Mouse (Mus musculus) ovary, postnatal 14 days (tissue): ENCODE measurements around the gene Prox1.

Experiments
- DNase-seq: peaks from one replicate; pipeline ENCODE4 v3.0.0; 2022; ENCODE audit warnings: low spot score

Prox1 gene

GRCm38 (mm10) chr1:190169911-190170818, at the start of gene Prox1:
Prox1 (minus strand) TSS chr1:190170714.
- DNase-seq, result no peak

GRCm38 (mm10) chr1:190216621-190217020, 46.1 kb upstream of the Prox1 start:
- no peak for DNase-seq

DNA sequence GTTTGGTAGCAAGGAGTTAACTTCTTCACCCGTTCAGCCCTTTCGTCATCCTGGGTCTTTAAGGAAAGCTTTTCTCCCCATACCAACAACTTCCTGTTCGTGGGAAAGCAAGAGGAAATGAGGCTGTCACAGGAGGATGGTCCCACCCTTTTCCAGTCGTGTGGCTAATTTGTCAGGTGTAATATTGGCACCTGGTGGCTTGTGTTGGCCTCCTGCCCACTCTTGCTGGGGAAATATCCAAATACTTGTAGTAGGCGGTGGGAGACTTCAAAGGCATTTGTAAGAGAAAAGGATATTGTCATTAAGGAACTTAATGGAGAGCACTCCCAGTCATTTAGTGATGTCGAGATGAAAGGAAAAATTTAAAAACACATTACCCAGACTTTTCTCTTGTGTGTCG, 44.1 kb upstream of the Prox1 start:
- DNase-seq, result peak; percentile 3

DNA sequence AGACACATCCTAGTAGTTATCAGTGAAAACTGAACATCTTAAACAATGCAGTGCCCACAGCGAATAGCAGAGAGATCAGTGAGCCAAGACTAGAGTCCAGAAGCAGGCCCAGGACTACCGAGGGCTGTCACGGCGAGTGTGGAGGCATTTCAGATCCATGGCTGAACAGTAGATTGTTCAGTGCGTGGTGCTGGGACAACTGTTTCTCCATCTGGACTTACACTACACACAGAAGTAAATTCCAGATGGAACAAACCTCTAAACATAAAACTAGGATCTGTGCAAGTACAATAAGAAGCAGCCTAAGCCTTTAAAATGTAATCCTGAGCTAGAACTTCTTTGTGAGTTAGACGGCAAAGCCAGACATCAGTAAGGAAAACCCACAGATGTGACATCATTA, 42.7 kb upstream of the Prox1 start:
- no peak for DNase-seq

DNA sequence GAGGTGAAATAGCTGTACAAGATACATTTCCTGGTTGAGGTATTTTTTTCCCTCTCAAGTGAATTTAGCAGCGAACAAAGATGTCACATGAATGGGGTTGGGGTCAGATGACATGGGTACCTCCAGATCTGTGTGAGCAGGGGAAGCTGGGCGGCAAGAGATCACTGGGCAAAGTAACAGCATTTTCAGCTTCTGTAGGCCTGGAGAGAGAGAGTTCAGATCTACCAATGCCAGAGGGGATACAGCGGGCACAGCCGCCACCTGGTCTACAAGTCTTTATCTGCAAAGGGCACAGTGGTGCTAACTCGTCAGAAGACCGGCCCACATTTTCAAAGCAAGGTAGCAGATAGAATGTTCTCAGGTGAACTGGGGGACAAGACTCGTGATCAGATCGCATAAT, 36.7 kb upstream of the Prox1 start:
- no peak for DNase-seq

DNA sequence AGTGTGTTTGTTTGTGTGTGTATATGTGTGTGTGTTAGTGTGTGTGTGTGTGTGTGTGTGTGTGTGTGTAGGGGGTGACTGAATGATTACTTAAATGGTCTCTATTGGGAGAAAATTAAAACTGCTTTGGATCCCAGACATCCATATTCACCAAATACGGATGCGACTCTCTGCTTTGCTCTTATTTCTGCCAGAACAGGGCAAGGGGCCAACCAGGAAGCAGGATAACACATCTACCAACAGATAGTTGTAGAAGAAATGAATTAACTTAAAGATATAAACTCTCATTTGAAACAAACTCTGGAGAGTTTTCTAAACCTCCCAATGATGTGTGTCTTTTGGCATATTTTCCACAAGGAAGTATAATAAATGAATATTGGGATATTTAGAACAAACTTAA, 35.2 kb upstream of the Prox1 start:
- DNase-seq, result no peak

DNA sequence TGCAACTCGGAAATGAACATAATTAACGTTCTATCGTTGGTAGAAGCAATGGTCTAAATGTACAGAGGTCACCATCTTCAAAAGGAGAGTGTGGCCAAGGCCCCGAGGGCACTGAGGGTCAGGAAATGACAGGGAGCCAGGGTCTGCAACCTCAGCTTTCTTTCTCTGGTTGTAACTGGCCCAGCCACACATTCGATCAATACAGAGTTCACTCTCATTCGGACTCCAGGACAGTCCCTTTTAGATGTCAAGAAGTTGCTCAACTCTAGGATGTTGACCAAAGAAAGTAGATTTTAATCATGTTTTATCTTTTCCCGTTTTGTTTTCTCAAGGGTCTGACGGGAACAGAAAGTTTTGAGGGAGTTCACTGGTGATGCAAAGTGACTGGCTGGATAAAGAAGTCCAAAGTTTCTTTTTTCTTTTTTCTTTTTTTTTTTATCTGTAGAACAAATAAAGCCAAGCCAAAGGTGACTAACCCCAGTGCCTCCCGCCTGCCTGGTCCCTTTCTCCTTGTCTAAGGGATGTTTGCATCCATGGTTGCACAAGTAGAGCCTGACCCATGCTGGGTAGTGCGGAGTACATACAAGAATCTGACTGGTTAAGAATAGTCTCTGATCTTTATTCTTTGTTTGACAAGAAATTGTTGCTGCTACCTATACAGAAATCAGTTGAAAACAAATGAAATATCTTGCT, 34.0 kb upstream of the Prox1 start:
- DNase-seq, result no peak

- no peak for DNase-seq
Measured at GRCm38 (mm10) chr1:190201696-190202095, 31.2 kb upstream of the Prox1 start.

DNA sequence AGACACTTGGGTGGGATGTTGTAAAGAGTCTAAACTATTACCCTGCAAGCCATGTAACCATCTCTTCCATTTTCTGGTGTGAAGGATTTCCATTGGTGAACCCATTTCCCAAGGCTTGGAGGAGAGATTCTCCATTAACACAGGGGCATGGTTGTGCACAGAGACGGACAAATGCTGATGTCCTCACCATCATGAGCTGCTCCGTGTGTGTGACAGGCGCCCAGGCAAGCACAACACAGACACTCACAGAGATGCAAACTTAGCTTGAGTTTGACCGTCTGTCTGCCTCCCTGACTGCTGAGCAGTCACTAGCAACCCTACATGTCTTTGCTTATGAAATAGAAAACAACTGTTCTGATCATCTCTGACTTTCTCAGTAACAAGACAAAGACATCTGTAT, 30.5 kb upstream of the Prox1 start:
- DNase-seq, result no peak

DNA sequence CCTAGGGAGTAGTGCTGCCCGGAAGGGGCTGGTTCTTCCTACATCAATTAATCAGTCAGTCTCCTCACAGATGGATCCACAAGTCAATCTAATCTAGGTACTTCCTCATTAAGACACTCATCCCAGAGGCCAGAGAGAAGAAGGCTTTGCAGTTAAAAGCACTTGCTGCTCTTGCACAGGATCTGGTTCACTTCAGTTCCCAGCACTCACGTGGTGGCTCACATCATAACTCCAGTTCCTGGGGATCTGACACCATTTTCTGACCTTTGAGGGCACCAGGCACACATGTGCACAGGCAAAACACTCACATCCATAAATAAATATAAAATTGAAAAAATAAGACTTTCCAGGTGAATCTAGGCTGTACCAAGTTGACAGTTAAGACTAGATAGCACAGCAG, 27.7 kb upstream of the Prox1 start:
- DNase-seq, result no peak

DNA sequence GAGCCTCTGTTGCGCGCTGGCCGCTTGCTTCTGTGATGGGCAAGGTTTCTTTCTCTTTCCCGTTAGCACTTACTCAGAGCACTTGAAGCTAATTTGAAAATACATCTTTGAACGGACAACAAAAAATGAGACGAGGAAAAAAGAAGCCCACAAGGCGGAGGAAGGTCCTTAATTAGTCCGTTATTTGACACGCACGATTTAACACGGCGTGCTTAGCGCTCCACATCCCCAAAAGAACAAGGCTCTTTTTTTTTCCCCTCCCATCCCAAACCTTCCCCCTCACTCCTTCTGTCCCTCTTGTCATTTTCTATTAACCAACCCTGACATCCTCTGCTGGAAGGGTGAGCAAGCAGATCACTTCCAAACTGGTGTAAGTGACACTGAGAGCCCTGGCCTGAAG, 21.5 kb upstream of the Prox1 start:
- no peak for DNase-seq

DNA sequence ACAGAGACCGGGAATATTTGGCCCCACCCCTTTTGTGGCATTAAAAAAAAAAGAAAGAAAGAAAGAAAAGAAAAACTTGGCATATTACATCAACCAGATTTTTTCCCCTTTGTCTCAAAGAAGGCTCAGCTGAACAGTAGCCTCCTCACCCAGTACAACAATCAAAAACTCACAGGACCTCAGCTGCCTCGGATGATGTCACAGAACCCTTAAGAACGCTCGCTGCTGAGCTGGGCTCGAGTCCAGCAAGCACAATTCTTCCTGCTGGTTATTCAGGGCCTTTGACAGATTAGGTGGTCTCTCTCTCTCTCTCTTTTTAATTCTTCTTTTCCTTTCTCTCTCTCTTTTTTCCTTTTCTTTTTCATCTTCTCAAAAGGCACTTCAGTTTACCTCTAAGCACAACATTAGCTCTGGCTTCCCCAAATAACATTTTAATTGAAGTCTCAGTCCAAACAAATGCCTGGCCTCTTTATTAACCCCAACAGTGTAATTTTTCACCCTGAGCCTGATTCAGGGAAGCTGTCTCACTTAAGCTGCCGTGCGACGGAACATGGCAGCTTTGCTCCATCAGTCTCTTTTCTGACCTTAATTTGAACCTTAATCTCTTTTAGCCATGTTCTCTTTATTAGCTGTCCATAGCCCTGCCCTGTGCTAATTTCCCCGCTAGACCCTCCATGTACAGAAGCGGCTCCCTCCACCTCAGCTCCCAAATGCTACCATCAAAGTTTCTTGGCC, 19.9 kb upstream of the Prox1 start:
- DNase-seq, result no peak

DNA sequence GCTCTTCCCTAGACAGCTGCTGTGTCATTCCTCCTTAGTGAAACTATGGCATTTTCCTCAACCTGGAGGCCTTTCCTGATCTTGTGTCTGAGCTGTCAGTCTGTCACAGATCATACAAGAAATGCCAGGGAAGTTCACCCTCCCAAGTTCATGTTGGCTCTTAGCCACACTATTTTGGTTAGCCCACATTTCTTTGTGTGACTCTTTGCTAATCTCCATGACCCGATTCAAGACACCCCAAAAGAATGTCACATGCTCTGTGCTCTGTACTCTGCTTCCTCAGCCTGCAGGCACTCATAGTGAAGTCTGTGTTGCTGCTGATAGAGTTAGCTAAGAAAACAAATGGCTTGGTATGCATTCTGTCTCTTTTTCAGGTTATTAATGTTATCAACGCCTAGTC, 18.6 kb upstream of the Prox1 start:
- DNase-seq, result no peak

GRCm38 (mm10) chr1:190186336-190186735, 15.8 kb upstream of the Prox1 start:
- DNase-seq, result no peak

DNA sequence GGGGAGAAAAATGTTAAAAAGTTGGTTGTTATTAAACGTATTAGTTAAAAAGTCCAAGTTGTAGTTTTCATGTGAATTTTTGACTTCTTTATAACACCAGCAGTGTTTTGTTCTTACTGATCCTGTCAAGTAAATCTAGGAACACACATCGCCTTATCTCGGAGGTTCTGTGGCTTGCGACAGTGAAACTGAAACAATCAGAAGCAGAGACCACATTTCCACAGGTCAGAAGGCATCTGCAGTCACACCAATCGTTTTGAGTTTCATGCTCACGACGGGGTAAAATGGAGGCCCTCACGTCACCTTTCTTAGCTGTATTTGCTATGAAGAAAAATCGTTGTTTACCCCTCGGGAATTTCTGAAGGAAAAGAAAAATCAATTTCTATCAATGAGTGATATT, 14.8 kb upstream of the Prox1 start:
- DNase-seq, result no peak

GRCm38 (mm10) chr1:190183574-190183973, 13.1 kb upstream of the Prox1 start:
- no peak for DNase-seq

DNA sequence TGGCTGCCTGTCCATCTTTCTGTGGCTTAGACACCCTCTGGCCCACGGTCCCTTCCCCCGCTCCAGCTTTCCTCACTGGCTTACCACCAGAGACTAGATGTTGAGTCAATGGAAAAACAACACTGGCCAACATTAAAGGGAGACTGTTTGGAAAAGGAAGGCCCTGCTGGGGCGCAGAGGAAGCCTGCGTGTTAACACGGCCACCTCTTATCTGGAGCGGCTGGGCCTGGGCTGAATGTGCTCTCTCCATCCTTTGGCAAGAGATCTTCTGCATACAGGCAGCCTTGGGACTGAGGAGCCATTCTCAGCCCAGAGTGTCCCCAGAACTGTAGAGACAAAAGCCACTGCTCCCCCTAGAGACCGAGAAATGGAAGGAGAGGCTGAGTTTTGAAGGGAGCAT, 11.3 kb upstream of the Prox1 start:
- DNase-seq, result no peak

DNA sequence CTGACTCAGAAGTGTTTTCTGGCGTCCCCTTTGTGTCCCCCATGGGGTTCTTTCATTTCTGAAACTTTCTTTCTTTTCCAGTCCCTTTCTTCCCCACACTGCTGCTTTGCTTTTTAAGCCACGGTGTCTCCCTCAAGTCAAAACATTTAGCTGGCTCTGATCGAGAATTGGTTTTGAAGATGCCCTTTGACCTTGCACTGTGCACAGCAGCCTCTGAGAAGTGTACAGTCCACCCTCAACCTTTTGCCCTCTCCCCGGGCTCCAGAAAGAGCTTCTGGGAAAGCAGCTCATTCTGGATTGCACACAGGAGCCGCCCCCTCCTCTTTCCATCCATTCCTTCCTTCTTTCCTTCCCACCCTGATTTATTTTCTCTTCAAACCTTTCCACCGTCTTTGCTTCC, 10.3 kb upstream of the Prox1 start:
- DNase-seq, result no peak

DNA sequence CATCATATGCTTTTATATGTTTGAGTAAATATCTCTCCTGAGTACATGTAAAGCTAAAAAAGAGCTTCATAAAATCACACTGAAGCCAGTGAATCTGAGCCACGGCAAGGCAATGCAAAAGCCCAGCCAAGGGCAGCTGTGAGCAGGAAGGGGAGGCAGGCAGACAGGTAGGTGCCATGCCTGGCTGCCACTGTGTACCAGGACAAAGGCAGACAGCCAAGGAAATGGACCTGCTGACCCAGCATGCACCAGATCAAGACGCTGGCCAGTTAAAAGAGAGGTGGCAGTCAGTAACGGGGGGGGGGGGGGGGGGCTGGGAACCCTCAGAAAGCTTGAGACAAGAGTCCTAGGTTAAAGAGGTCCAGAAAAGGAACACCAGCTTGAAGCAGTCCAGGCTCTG, 6.4 kb upstream of the Prox1 start:
- no peak for DNase-seq

- DNase-seq, result no peak
Measured at GRCm38 (mm10) chr1:190174671-190175661, 4.5 kb upstream of the Prox1 start.

GRCm38 (mm10) chr1:190174231-190174630, 3.7 kb upstream of the Prox1 start:
- no peak for DNase-seq

GRCm38 (mm10) chr1:190173596-190173995, 3.1 kb upstream of the Prox1 start:
- DNase-seq, result no peak
